In genomic region chr9:98987131-98987530, GRCm38 (mm10) we compare ENCODE assay signal across 8 mouse cellular contexts. TPM values are rescaled to one million over a fixed set of nuclear protein-coding genes. Genes with fewer than 3 reads are reported as not detected.
DNase-seq lines count a peak whose midpoint lies in the region; ATAC-seq and TF ChIP-seq lines count a peak whose summit lies in the region.

No protein-coding gene starts in this region.

- H3K4me3 ChIP-seq in kidney, embryonic 15.5 days (replicated peaks): peak overlapping the region; percentile 91
- H3K4me3 ChIP-seq in hindbrain, postnatal 0 days (ENCODE audit: low read length): peak overlapping the region; percentile 90
- peak overlapping the region; percentile 86 for H3K4me3 ChIP-seq in midbrain, postnatal 0 days (ENCODE audit: low read depth, low read length)

- no peak for TF ChIP-seq CTCF in hindbrain, postnatal 0 days (IDR thresholded peaks at IDR 0.05; ENCODE audit: low read depth)
- no peak for TF ChIP-seq CTCF in midbrain, postnatal 0 days (IDR thresholded peaks at IDR 0.05)

- WGBS in kidney, embryonic 15.5 days: 48% methylated on average over 9 of the region's 9 CpGs
- 44% methylated on average over 9 of the region's 9 CpGs for WGBS in hindbrain, postnatal 0 days
- 43% methylated on average over 9 of the region's 9 CpGs for WGBS in midbrain, postnatal 0 days

- H3K27me3 ChIP-seq in kidney, embryonic 15.5 days: peaks cover 23% of the 10 kb centered on the region
- H3K27me3 ChIP-seq in hindbrain, postnatal 0 days (ENCODE audit: insufficient read depth, low read length): 0 out of 2 replicates have a peak, but pooled peaks cover 6% of the 10 kb centered on the region
- H3K27me3 ChIP-seq in midbrain, postnatal 0 days (ENCODE audit: insufficient read depth, low read length): no peaks in the 10 kb centered on the region

- no peak overlapping the region for H3K27ac ChIP-seq in kidney, embryonic 15.5 days
- peak overlapping the region; percentile 74; the same call in 1 of the 2 replicates for H3K27ac ChIP-seq in hindbrain, postnatal 0 days
- no peak overlapping the region for H3K27ac ChIP-seq in midbrain, postnatal 0 days (ENCODE audit: low read depth, low read length)

- peaks cover 9% of the 10 kb centered on the region for H3K4me1 ChIP-seq in kidney, embryonic 15.5 days
- H3K4me1 ChIP-seq in hindbrain, postnatal 0 days (ENCODE audit: insufficient read depth, low read length): 0 out of 2 replicates have a peak, but pooled peaks cover 6% of the 10 kb centered on the region
- no peaks in the 10 kb centered on the region for H3K4me1 ChIP-seq in midbrain, postnatal 0 days (ENCODE audit: insufficient read depth, low read length)

- no peaks in the 10 kb centered on the region for H3K36me3 ChIP-seq in kidney, embryonic 15.5 days
- no peaks in the 10 kb centered on the region for H3K36me3 ChIP-seq in hindbrain, postnatal 0 days (ENCODE audit: insufficient read depth, low read length)
- H3K36me3 ChIP-seq in midbrain, postnatal 0 days (ENCODE audit: insufficient read depth, low read length): no peaks in the 10 kb centered on the region

- peak overlapping the region; percentile 76; the same call in 1 of the 2 replicates for H3K9ac ChIP-seq in kidney, embryonic 15.5 days
- H3K9ac ChIP-seq in hindbrain, postnatal 0 days (replicated peaks; ENCODE audit: low read length): peak overlapping the region; percentile 80
- peak overlapping the region; percentile 76 for H3K9ac ChIP-seq in midbrain, postnatal 0 days (replicated peaks; ENCODE audit: low read length, poor library complexity, severe bottlenecking)

- ATAC-seq in kidney, embryonic 15.5 days (replicated peaks; ENCODE audit: low FRiP score): no peak
- ATAC-seq in activated CD4-positive, CD25-positive, alpha-beta regulatory T cell, adult 4 months: peak; percentile 37
- ATAC-seq in hindbrain, postnatal 0 days: no peak
- ATAC-seq in midbrain, postnatal 0 days (ENCODE audit: low FRiP score): no peak
- no peak for ATAC-seq in frontal cortex, adult (ENCODE audit: low TSS enrichment)

- DNase-seq in kidney, postnatal 14 days: no peak
- DNase-seq in hindbrain, postnatal 0 days (ENCODE audit: low spot score): peak; percentile 27
- DNase-seq in midbrain, postnatal 0 days (ENCODE audit: low spot score): no peak
- no peak for DNase-seq in layer of hippocampus, postnatal 36 days
- no peak for DNase-seq in embryo, embryonic 10 days (ENCODE audit: low spot score)

- peak overlapping the region; percentile 84 for H3K4me2 ChIP-seq in kidney, embryonic 15.5 days
- peak overlapping the region; percentile 78 for H3K4me2 ChIP-seq in hindbrain, postnatal 0 days (ENCODE audit: low read depth, low read length)
- peak overlapping the region; percentile 63 for H3K4me2 ChIP-seq in midbrain, postnatal 0 days (ENCODE audit: low read depth, low read length, poor library complexity, severe bottlenecking)

- no peaks in the 10 kb centered on the region for H3K9me3 ChIP-seq in kidney, embryonic 15.5 days (replicated peaks)
- no peaks in the 10 kb centered on the region for H3K9me3 ChIP-seq in hindbrain, postnatal 0 days (ENCODE audit: low read length)
- no peaks in the 10 kb centered on the region for H3K9me3 ChIP-seq in midbrain, postnatal 0 days (ENCODE audit: low read length)

RNA-seq across cellular contexts. Expression of gene Faim, which starts 1.0 kb away (rescaled TPM):
- polyA plus RNA-seq in kidney, embryonic 15.5 days (2015; fragmentation: Nextera tagmentation; extraction: Ambion mirVana): 45.1 and 50.3 TPM in 2 replicates
- 10 to 100 TPM; 62.0 to 71.2 TPM for polyA plus RNA-seq in activated CD4-positive, CD25-positive, alpha-beta regulatory T cell, adult 4 months (2017; shearing (Covaris generic))
- 31.3 and 32.1 TPM in 2 replicates for total RNA-seq in hindbrain, postnatal 0 days (2014; rRNA removed)
- polyA plus RNA-seq in hindbrain, postnatal 0 days (2015; fragmentation: Nextera tagmentation; extraction: Ambion mirVana): 116 and 123 TPM in 2 replicates
- 49.6 and 55.7 TPM in 2 replicates for total RNA-seq in midbrain, postnatal 0 days (2014; rRNA removed)
- polyA plus RNA-seq in midbrain, postnatal 0 days (2015; fragmentation: Nextera tagmentation; extraction: Ambion mirVana): 97.9 and 109 TPM in 2 replicates
- 10 to 100 TPM; 64.5 to 67.3 TPM for total RNA-seq in layer of hippocampus, postnatal 36 days (2021)

RNA-seq across cellular contexts. Expression of gene Foxl2, which starts 32.0 kb away (rescaled TPM):
- not detected in 2 replicates for polyA plus RNA-seq in kidney, embryonic 15.5 days (2015; fragmentation: Nextera tagmentation; extraction: Ambion mirVana)
- polyA plus RNA-seq in activated CD4-positive, CD25-positive, alpha-beta regulatory T cell, adult 4 months (2017; shearing (Covaris generic)): not detected
- total RNA-seq in hindbrain, postnatal 0 days (2014; rRNA removed): 0.04 and 0.05 TPM in 2 replicates
- polyA plus RNA-seq in hindbrain, postnatal 0 days (2015; fragmentation: Nextera tagmentation; extraction: Ambion mirVana): 0.28 and 0.57 TPM in 2 replicates
- 0.22 and 0.66 TPM in 2 replicates for total RNA-seq in midbrain, postnatal 0 days (2014; rRNA removed)
- polyA plus RNA-seq in midbrain, postnatal 0 days (2015; fragmentation: Nextera tagmentation; extraction: Ambion mirVana): 0.70 and 0.79 TPM in 2 replicates
- total RNA-seq in layer of hippocampus, postnatal 36 days (2021): under 1 TPM; 0.57 to 0.96 TPM

RNA-seq across cellular contexts. Expression of gene Gm1123, which starts 48.4 kb away (rescaled TPM):
- polyA plus RNA-seq in kidney, embryonic 15.5 days (2015; fragmentation: Nextera tagmentation; extraction: Ambion mirVana): 0.17 and 0.80 TPM in 2 replicates
- polyA plus RNA-seq in activated CD4-positive, CD25-positive, alpha-beta regulatory T cell, adult 4 months (2017; shearing (Covaris generic)): 1 to 10 TPM in 1 of 2 experiments, under 1 TPM in 1; 0.94 to 1.1 TPM
- not detected in 2 replicates for total RNA-seq in hindbrain, postnatal 0 days (2014; rRNA removed)
- 0.09 and 0.15 TPM in 2 replicates for polyA plus RNA-seq in hindbrain, postnatal 0 days (2015; fragmentation: Nextera tagmentation; extraction: Ambion mirVana)
- total RNA-seq in midbrain, postnatal 0 days (2014; rRNA removed): not detected in 2 replicates
- polyA plus RNA-seq in midbrain, postnatal 0 days (2015; fragmentation: Nextera tagmentation; extraction: Ambion mirVana): 0.15 and 0.16 TPM in 2 replicates
- not detected for total RNA-seq in layer of hippocampus, postnatal 36 days (2021)
